Mouse (Mus musculus) left cerebral cortex, postnatal 4 days (tissue): ENCODE measurements around the gene Sp1. TPM values are rescaled to one million over a fixed set of nuclear protein-coding genes. Genes with fewer than 3 reads are reported as not detected.

Experiments used
- DNase-seq: peaks from one replicate; pipeline ENCODE4 v3.0.0-alpha.2; 2022
- intact Hi-C: fragments of 180-260 bp; cut with DNase I; formaldehyde crosslinking; loops from one replicate; pipeline ENCODE4 v1.15.1; 2025
- total RNA-seq, 2 experiments: library from RNA; stranded (reverse); gene quantifications; 2 replicates each; pipeline ENCODE4 v1.2.3; 2021

The Sp1 gene
- total RNA-seq, 2 experiments from 2014 or later: 30.5 to 35.0 TPM

DNA sequence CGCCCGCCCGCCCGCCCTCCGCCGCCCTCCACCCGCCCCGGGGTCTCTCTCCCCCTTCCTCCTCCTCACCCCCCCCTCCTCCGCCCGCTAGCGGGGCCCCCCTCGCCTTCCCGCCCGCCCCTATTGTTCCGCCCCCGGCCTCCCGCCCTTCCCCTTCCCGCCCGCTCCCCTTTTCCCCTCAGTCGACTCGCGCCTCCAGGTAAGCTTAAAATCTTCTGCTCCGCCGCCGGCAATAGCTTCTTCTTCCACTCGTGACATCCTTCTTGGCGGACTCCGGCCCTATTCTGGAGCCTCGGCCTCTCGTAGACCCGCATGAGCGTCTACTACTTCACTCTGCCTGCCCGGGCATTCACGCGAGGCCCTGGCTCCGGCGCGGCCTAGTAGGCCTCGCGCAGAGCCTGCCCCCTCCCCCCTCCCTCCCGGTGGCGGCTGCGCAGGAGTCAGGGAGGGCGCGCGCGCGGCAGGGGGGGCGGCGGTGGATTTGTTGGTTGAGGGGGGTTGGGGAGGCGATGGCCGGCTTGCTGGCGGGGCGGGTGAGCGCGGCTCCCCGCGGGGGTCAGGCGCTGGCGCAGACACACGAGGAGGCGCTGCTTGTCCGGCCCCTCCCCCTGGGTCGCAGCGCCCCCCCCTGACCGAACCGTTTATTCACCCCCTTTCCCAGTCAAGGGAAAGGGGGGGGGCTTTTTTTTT, 64.8 kb downstream of the Sp1 start:
- intact Hi-C loops: no loop called here
- DNase-seq: peak; percentile 93

DNA sequence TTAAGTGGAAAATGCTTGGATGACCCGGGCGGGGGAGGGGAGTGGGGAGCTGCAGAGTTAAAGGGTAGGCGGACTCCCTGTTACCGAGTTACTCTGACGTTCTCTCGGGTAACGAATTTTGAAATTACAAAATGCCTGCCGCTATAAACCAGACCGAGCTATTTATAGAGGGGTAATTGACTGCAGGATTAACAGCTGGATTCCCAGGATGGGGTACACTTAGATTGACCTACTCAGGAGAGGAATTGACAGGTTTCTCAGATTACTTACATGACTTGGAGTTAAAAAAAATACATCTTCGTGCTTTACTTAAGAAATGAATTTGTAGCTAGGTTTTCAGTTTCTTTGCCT, 65.3 kb downstream of the Sp1 start:
- intact Hi-C loops: no loop called here
- DNase-seq: no peak

DNA sequence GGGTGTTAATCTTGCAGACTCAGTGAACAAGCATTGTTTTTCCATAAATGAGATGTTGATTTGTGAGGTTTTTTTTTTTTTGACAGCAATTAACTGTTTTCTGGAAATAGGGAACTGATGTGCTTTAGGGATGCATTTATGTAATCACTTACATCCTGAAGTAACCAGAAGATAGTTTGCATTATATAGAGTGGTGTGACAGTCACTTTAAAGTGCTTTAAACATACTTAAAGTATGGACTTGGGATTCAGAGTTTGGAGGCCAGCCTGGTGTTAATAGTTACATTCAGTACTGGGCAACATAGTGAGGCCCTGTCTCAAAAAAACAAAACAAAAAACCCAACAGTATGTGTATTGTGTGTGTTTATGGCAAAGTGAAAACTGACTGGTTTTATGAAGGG, 65.8 kb downstream of the Sp1 start:
- DNase-seq: no peak
- intact Hi-C loops: no loop called here

DNA sequence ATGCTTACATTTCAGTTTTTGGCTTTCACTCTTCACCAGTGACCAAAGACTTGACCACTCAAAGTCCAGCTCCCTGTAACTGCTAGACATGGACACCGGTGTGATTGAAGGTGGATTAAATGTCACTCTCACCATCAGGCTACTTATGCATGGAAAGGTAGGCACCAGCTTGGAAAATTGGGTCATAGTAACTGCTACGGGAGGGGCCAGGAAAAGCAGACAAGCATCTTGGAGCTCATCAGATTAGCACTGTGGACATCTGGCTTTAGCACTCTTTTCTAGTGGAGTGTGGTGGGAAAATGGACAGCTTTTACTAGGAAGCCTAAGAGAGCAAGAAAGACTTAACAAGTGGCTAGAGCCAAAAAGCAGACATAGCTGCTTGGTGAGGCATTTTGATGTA, 67.3 kb downstream of the Sp1 start:
- DNase-seq: no peak
- intact Hi-C loops: no loop called here

DNA sequence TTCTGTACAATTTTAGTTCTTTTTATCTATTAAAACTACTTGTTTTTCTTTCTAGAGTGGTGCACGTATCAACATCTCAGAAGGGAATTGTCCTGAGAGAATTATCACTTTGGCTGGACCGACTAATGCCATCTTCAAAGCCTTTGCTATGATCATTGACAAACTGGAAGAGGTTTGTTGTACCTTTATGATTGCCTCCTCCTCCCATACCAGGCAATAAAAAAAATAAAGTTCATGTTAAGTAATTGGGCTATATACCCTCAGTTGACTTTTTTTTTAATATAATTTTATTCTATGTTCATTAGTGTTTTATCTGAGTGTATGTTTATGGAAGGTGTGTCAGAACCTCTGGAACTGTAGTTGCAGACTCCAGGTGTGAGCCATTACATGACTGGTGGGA, 68.6 kb downstream of the Sp1 start:
- no peak for DNase-seq
- intact Hi-C loops: no loop called here

DNA sequence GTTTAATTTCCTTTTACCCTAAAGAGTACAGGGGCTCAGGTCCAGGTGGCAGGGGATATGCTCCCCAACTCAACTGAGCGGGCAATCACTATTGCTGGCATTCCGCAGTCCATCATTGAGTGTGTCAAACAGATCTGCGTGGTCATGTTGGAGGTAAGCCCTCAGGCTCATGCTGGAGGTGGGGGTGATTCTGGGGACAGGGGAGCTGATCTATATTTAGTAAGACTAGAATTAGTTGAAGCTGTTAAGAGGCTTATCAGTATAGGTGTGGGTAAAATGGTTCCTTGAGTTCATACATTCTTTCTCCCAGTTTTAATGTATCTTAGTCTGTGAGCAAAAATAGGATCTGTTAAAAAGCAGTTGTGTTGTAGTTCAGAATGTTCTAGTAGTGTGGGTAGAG, 77.2 kb downstream of the Sp1 start:
- intact Hi-C loops: no loop called here

DNA sequence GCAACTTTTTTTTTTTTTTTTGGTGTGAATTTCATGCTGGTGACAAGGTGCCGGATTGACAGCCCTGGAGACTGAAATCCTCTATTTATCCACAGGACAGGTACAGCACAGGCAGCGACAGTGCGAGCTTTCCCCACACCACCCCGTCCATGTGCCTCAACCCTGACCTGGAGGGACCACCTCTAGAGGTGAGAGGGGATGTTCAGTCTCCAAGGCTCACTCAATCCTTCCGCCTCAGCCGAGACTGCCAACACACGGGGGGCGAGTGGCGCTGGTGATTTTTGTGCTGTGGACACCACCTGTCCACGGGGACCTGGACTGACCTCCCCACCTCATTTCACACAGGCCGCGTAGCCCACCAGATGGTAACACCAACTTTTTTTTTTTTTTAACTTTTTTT, 79.9 kb downstream of the Sp1 start:
- DNase-seq: no peak
- intact Hi-C loops: no loop called here

More for the DNA sequence above, 77.2 kb downstream of the Sp1 start:
- DNase-seq: no peak

Other genes starting within 250 kb of the Sp1 start
- 10 to 100 TPM; 70.3 to 70.6 TPM for gene Zfp740, start 202.9 kb upstream of the Sp1 start, total RNA-seq
- 10 to 100 TPM; 27.8 TPM for gene Csad, start 201.4 kb upstream of the Sp1 start, total RNA-seq
- 1 to 10 TPM in 1 of 2 experiments, under 1 TPM in 1; 0.74 to 1.1 TPM for gene Itgb7, start 174.2 kb upstream of the Sp1 start, total RNA-seq
- 10 to 100 TPM; 15.9 to 16.9 TPM for gene Rarg, start 148.6 kb upstream of the Sp1 start, total RNA-seq
- not detected for gene Gm9918, start 135.6 kb upstream of the Sp1 start, total RNA-seq
- gene Mfsd5, start 126.7 kb upstream of the Sp1 start, total RNA-seq: 10 to 100 TPM; 31.4 to 33.7 TPM
- 1 to 10 TPM; 8.5 to 9.9 TPM for gene Espl1, start 109.9 kb upstream of the Sp1 start, total RNA-seq
- gene Pfdn5, start 80.0 kb upstream of the Sp1 start, total RNA-seq: 100 to 1,000 TPM; 390 to 395 TPM
- gene Myg1, start 74.4 kb upstream of the Sp1 start, total RNA-seq: 10 to 100 TPM; 60.2 to 65.9 TPM
- gene Aaas, start 55.4 kb upstream of the Sp1 start, total RNA-seq: 10 to 100 TPM; 28.7 to 29.2 TPM
- under 1 TPM; 0.24 to 0.56 TPM for gene Sp7, start 39.0 kb upstream of the Sp1 start, total RNA-seq
- gene Amhr2, start 39.2 kb downstream of the Sp1 start, total RNA-seq: 1 to 10 TPM in 1 of 2 experiments, under 1 TPM in 1; 0.93 to 1.4 TPM
- gene Prr13, start 52.9 kb downstream of the Sp1 start, total RNA-seq: 10 to 100 TPM; 18.6 to 20.0 TPM
- gene Pcbp2, start 64.4 kb downstream of the Sp1 start, total RNA-seq: 100 to 1,000 TPM; 546 to 548 TPM
- gene Gm10337, start 97.6 kb downstream of the Sp1 start, total RNA-seq: not detected
- gene Map3k12, start 110.9 kb downstream of the Sp1 start, total RNA-seq: 10 to 100 TPM; 90.1 to 93.0 TPM
- gene Tarbp2, start 112.0 kb downstream of the Sp1 start, total RNA-seq: 10 to 100 TPM; 71.4 to 72.0 TPM
- gene Npff, start 118.8 kb downstream of the Sp1 start, total RNA-seq: 1 to 10 TPM; 3.9 to 5.0 TPM
- gene Gm28047, start 218.9 kb downstream of the Sp1 start, total RNA-seq: 1 to 10 TPM in 1 of 2 experiments, not detected in 1; 2.2 TPM
- gene Atf7, start 219.3 kb downstream of the Sp1 start, total RNA-seq: 10 to 100 TPM; 41.7 to 46.1 TPM